Mouse (Mus musculus): ENCODE measurements around the gene Rab4b. TPM values are rescaled to one million over a fixed set of nuclear protein-coding genes. Genes with fewer than 3 reads are reported as not detected.

Gene Rab4b
- polyA plus RNA-seq, 1 experiment from 2014 or later = 53.5 TPM

DNA sequence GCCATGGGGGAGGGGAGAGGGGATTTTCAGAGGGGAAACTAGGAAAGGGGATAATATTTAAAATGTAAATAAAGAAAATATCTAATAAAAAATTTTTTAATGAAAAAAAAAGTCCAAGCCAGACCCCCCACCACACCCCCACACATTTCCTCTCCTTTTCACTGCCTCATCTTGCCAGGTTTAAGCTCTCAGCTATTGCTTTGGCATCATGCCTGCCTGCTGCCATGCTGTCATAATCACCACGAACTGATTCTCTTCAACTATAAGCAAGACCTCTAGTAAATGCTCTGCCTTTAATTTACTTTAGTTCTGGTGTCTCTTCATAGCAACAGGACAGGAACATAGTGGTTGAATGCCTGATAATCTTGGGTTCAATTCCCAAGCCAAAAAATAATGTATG, 3.8 kb upstream of the Rab4b start:
- H3K4me3 ChIP-seq = no peak overlapping the region
- H3K9ac ChIP-seq = no peak overlapping the region
- no peak for ATAC-seq (ENCODE audit: insufficient number of reproducible peaks, low FRiP score)
- no peak overlapping the region for H3K27ac ChIP-seq (ENCODE audit: poor library complexity, severe bottlenecking)
- 90% methylated on average over 1 of the region's 1 CpGs for WGBS
- H3K4me2 ChIP-seq = no peak overlapping the region
- H3K4me1 ChIP-seq (replicated peaks) = peaks cover 12% of the 10 kb centered on the region
- no peaks in the 10 kb centered on the region for H3K9me3 ChIP-seq (replicated peaks)
- peaks cover 46% of the 10 kb centered on the region for H3K36me3 ChIP-seq
- no peaks in the 10 kb centered on the region for H3K27me3 ChIP-seq (replicated peaks)

GRCm38 (mm10) chr7:27180837-27181695, 2.4 kb upstream of the Rab4b start, which contains the start of the genes Gm21983 and Mia:
Gene Gm21983 (minus strand): TSS chr7:27181086.
Gene Mia (minus strand): TSS chr7:27181157.
- H3K4me1 ChIP-seq (replicated peaks) = peaks cover 12% of the 10 kb centered on the region
- WGBS = 65% methylated on average over 14 of the region's 14 CpGs
- no peaks in the 10 kb centered on the region for H3K27me3 ChIP-seq (replicated peaks)
- no peak within 1 kb of the TSS for H3K9ac ChIP-seq
- H3K36me3 ChIP-seq = peaks cover 31% of the 10 kb centered on the region
- ATAC-seq (ENCODE audit: insufficient number of reproducible peaks, low FRiP score) = no peak
- no peak within 1 kb of the TSS for H3K27ac ChIP-seq (ENCODE audit: poor library complexity, severe bottlenecking)
- H3K9me3 ChIP-seq (replicated peaks) = no peaks in the 10 kb centered on the region
- H3K4me3 ChIP-seq = no peak within 1 kb of the TSS
- H3K4me2 ChIP-seq = no peak within 1 kb of the TSS

GRCm38 (mm10) chr7:27180036-27180435, 1.3 kb upstream of the Rab4b start:
- Histone ChIP-seq H3K9ac (no peak overlapping the region), H3K27ac (ENCODE audit: poor library complexity, severe bottlenecking) (no peak overlapping the region), H3K27me3 (replicated peaks) (no peaks in the 10 kb centered on the region), H3K9me3 (replicated peaks) (no peaks in the 10 kb centered on the region), H3K36me3 (peaks cover 31% of the 10 kb centered on the region), H3K4me1 (replicated peaks) (peaks cover 12% of the 10 kb centered on the region), H3K4me2 (no peak overlapping the region), H3K4me3 (no peak overlapping the region)
- WGBS = 66% methylated on average over 5 of the region's 5 CpGs
- no peak for ATAC-seq (ENCODE audit: insufficient number of reproducible peaks, low FRiP score)

DNA sequence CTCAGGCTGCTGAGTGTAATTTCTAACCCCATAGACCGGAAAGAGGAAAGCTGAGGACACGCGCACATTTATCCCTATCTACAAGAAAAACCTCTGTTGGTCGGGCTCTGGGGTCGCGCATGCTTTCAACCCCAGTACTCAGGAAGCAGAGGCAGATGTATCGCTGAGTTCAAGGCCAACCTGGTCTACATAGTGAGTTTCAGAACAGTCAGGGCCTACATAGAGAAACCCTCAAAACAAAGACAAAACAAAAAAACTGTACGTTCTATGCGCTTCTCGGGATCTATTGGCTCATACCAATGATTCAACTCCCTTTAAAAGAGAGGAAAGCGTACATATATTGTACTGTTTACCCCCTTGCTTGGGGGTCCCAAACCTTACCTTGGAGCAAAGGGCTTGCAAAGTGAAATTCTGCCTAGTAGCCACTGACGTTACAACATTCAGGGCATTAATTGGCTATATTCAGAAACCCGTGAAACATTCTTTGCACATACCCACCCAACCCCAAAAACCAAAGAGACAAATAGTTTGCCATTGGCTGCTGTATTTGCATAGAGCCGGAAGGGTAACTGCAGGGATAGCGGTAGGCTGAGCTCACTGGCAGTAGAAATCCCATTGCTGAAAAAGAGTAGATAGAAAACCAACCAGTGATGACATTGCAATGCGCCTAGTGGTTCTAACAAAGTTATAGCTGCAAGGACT, 672 bp upstream of the Rab4b start:
- H3K4me1 ChIP-seq (replicated peaks) = peaks cover 12% of the 10 kb centered on the region
- WGBS = 45% methylated on average over 16 of the region's 16 CpGs
- H3K4me2 ChIP-seq = peak overlapping the region; percentile 63

GRCm38 (mm10) chr7:27177942-27178323, 763 bp downstream of the Rab4b start:
- ATAC-seq (ENCODE audit: insufficient number of reproducible peaks, low FRiP score) = no peak
- WGBS = 23% methylated on average over 4 of the region's 4 CpGs

More for the DNA sequence above, 672 bp upstream of the Rab4b start:
- no peaks in the 10 kb centered on the region for H3K9me3 ChIP-seq (replicated peaks)
- peaks cover 31% of the 10 kb centered on the region for H3K36me3 ChIP-seq
- peak overlapping the region; percentile 26; the same call in 1 of the 2 replicates for H3K9ac ChIP-seq
- H3K4me3 ChIP-seq = peak overlapping the region; percentile 63
- H3K27ac ChIP-seq (ENCODE audit: poor library complexity, severe bottlenecking) = peak overlapping the region; percentile 63
- no peaks in the 10 kb centered on the region for H3K27me3 ChIP-seq (replicated peaks)
- ATAC-seq (ENCODE audit: insufficient number of reproducible peaks, low FRiP score) = no peak

GRCm38 (mm10) chr7:27174896-27175295, 3.8 kb downstream of the Rab4b start:
- ATAC-seq (ENCODE audit: insufficient number of reproducible peaks, low FRiP score) = no peak
- Histone ChIP-seq H3K27me3 (replicated peaks) (no peaks in the 10 kb centered on the region), H3K36me3 (peaks cover 57% of the 10 kb centered on the region), H3K4me2 (no peak overlapping the region), H3K9ac (no peak overlapping the region), H3K4me3 (no peak overlapping the region), H3K4me1 (replicated peaks) (peaks cover 12% of the 10 kb centered on the region), H3K27ac (ENCODE audit: poor library complexity, severe bottlenecking) (no peak overlapping the region), H3K9me3 (replicated peaks) (no peaks in the 10 kb centered on the region)
- WGBS = 92% methylated on average over 7 of the region's 7 CpGs

More at GRCm38 (mm10) chr7:27177942-27178323, 763 bp downstream of the Rab4b start:
- Histone ChIP-seq H3K9ac (peak overlapping the region; percentile 57), H3K4me2 (peak overlapping the region; percentile 64), H3K27ac (ENCODE audit: poor library complexity, severe bottlenecking) (peak overlapping the region; percentile 83), H3K36me3 (peaks cover 34% of the 10 kb centered on the region), H3K27me3 (replicated peaks) (no peaks in the 10 kb centered on the region), H3K4me3 (peak overlapping the region; percentile 63), H3K4me1 (replicated peaks) (peaks cover 12% of the 10 kb centered on the region), H3K9me3 (replicated peaks) (no peaks in the 10 kb centered on the region)

- H3K4me1 ChIP-seq (replicated peaks) = peaks cover 8% of the 10 kb centered on the region
- WGBS = 90% methylated on average over 15 of the region's 15 CpGs
Observed at GRCm38 (mm10) chr7:27174496-27174895, 4.2 kb downstream of the Rab4b start.

DNA sequence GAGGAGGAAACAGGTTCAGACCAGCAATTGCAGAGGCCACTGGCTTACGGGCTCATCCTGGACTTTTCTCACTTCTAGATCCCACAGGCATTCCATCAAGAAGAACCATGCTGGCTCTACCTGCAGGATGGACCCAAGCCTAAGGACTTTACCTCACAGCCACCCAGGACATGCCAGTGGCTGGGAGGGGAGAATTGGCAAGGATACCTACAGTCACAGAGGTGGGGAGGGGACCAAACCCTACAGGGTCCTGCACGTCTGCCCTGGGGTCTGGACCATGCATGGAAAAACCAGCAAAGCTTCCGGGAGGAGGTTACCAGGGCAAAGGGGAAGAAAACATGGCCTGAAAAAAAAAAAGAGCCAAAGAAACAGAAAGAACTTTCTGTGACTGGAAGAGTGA, 7.7 kb downstream of the Rab4b start:
- Histone ChIP-seq H3K27ac (ENCODE audit: poor library complexity, severe bottlenecking) (no peak overlapping the region), H3K36me3 (peaks cover 59% of the 10 kb centered on the region), H3K4me2 (no peak overlapping the region), H3K9ac (no peak overlapping the region), H3K27me3 (replicated peaks) (no peaks in the 10 kb centered on the region), H3K4me3 (no peak overlapping the region), H3K4me1 (replicated peaks) (peaks cover 7% of the 10 kb centered on the region), H3K9me3 (replicated peaks) (no peaks in the 10 kb centered on the region)
- ATAC-seq (ENCODE audit: insufficient number of reproducible peaks, low FRiP score) = no peak
- WGBS = 85% methylated on average over 3 of the region's 3 CpGs

More at GRCm38 (mm10) chr7:27174496-27174895, 4.2 kb downstream of the Rab4b start:
- Histone ChIP-seq H3K27me3 (replicated peaks) (no peaks in the 10 kb centered on the region), H3K9ac (no peak overlapping the region), H3K36me3 (peaks cover 57% of the 10 kb centered on the region), H3K9me3 (replicated peaks) (no peaks in the 10 kb centered on the region), H3K4me3 (no peak overlapping the region), H3K4me2 (no peak overlapping the region), H3K27ac (ENCODE audit: poor library complexity, severe bottlenecking) (no peak overlapping the region)
- ATAC-seq (ENCODE audit: insufficient number of reproducible peaks, low FRiP score) = no peak

DNA sequence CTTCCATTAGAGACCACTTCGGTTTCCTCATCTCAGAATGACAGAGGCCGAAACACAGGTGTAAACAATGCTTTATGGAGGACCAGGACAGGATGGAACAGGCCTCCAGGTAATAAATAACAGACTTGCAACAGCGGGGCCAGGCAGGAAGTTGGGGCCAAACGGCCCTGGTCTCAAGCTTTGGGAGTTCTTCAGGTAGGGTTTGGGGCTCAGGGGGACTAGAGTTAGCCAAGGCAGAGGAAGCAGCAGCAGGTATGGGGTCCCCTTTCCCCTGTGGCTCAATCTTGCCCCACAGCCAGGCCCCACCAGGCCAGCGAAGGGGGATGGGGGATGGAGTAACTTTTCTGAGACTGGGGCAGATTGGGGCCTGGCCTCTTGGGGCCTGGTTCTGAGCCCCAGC, 10.3 kb downstream of the Rab4b start:
- H3K27ac ChIP-seq (ENCODE audit: poor library complexity, severe bottlenecking) = no peak overlapping the region
- H3K4me1 ChIP-seq (replicated peaks) = peaks cover 31% of the 10 kb centered on the region
- no peak for ATAC-seq (ENCODE audit: insufficient number of reproducible peaks, low FRiP score)
- no peaks in the 10 kb centered on the region for H3K9me3 ChIP-seq (replicated peaks)
- H3K9ac ChIP-seq = no peak overlapping the region
- peaks cover 50% of the 10 kb centered on the region for H3K36me3 ChIP-seq
- 94% methylated on average over 5 of the region's 5 CpGs for WGBS
- no peak overlapping the region for H3K4me3 ChIP-seq
- H3K4me2 ChIP-seq = no peak overlapping the region
- no peaks in the 10 kb centered on the region for H3K27me3 ChIP-seq (replicated peaks)

GRCm38 (mm10) chr7:27167475-27168094, 11.1 kb downstream of the Rab4b start:
- H3K9me3 ChIP-seq (replicated peaks) = no peaks in the 10 kb centered on the region
- ATAC-seq (ENCODE audit: insufficient number of reproducible peaks, low FRiP score) = no peak
- H3K4me2 ChIP-seq = peak overlapping the region; percentile 84
- H3K36me3 ChIP-seq = peaks cover 49% of the 10 kb centered on the region
- H3K9ac ChIP-seq = peak overlapping the region; percentile 90
- H3K27me3 ChIP-seq (replicated peaks) = no peaks in the 10 kb centered on the region
- 74% methylated on average over 11 of the region's 11 CpGs for WGBS
- peak overlapping the region; percentile 87 for H3K4me3 ChIP-seq
- peaks cover 39% of the 10 kb centered on the region for H3K4me1 ChIP-seq (replicated peaks)
- H3K27ac ChIP-seq (ENCODE audit: poor library complexity, severe bottlenecking) = peak overlapping the region; percentile 99

All from heart, embryonic 12.5 days (tissue).